Mouse (Mus musculus) CH12.LX (cell line): ENCODE measurements around the gene Pakap. TPM values are rescaled to one million over a fixed set of nuclear protein-coding genes. Genes with fewer than 3 reads are reported as not detected.

ENCODE experiments used
- DNase-seq: peaks from one replicate; pipeline ENCODE4 v3.0.0-alpha.2; 2013; ENCODE audit errors: extremely low read depth
- H3K27ac ChIP-seq: 2 replicates; pipeline ENCODE4 v1.5.1; 2012; ENCODE audit warnings: low read depth, mild to moderate bottlenecking, control low read depth, moderate library complexity; ENCODE audit not compliant: insufficient read depth
- H3K27me3 ChIP-seq: replicated peaks from 2 replicates; pipeline ENCODE3; 2012; ENCODE audit warnings: inconsistent platforms
- H3K36me3 ChIP-seq, 2 experiments: replicated peaks in 1 of 2; 2 replicates each; pipeline versions ENCODE3 to v1.6.1; 2012; ENCODE audit warnings: inconsistent platforms in 1 of 2, low read length in 1 of 2, mild to moderate bottlenecking in 1 of 2, mixed read lengths in 1 of 2, moderate library complexity in 1 of 2; ENCODE audit not compliant: control insufficient read depth in 1 of 2, insufficient read depth in 1 of 2
- H3K4me1 ChIP-seq, 2 experiments: 2 replicates each; pipeline ENCODE4 v1.6.1; 2012; ENCODE audit warnings: inconsistent platforms in 1 of 2, moderate library complexity in 1 of 2; ENCODE audit not compliant: insufficient read depth in 2 of 2, control insufficient read depth in 1 of 2
- H3K4me2 ChIP-seq: 2 replicates; pipeline ENCODE4 v1.6.1; 2012; ENCODE audit warnings: low read depth, mild to moderate bottlenecking, control low read depth; ENCODE audit not compliant: poor library complexity, insufficient read depth, severe bottlenecking
- H3K4me3 ChIP-seq, 3 experiments: fragments of 150-350 bp in 1 of 3; sonication (generic) in 1 of 3; replicated peaks in 1 of 3; 2 replicates each; pipeline versions ENCODE3 to v1.5.1; 2011 to 2012; ENCODE audit warnings: low read depth in 2 of 3, low read length in 2 of 3, mild to moderate bottlenecking in 2 of 3, moderate library complexity in 2 of 3, control low read depth in 1 of 3, improper control_type of control experiment in 1 of 3, inconsistent platforms in 1 of 3, mixed read lengths in 1 of 3; ENCODE audit not compliant: poor library complexity in 1 of 3
- H3K79me2 ChIP-seq: replicated peaks from 2 replicates; pipeline ENCODE4 v1.6.1; 2012; ENCODE audit warnings: mild to moderate bottlenecking, moderate library complexity; ENCODE audit not compliant: control insufficient read depth, poor library complexity, insufficient read depth, severe bottlenecking; ENCODE audit errors: extremely low read depth
- H3K9ac ChIP-seq: 2 replicates; pipeline ENCODE4 v1.6.1; 2012; ENCODE audit warnings: low read depth, mild to moderate bottlenecking, control low read depth, moderate library complexity; ENCODE audit not compliant: insufficient read depth
- H3K9me3 ChIP-seq: replicated peaks from 2 replicates; pipeline ENCODE3; 2012; ENCODE audit warnings: low read length, inconsistent platforms, mixed read lengths
- BHLHE40 ChIP-seq: IDR thresholded peaks from 2 replicates; pipeline ENCODE4 v1.6.1; 2011; ENCODE audit warnings: mild to moderate bottlenecking, low read depth, low read length, improper control_type of control experiment
- CTCF ChIP-seq, 2 experiments: IDR thresholded peaks in 1 of 2; conservative IDR thresholded peaks in 1 of 2; 2 replicates each; pipeline ENCODE4 v1.5.1; 2011 to 2012; ENCODE audit warnings: low read depth in 2 of 2, low read length in 2 of 2, improper control_type of control experiment in 1 of 2, inconsistent platforms in 1 of 2, mild to moderate bottlenecking in 1 of 2, moderate library complexity in 1 of 2
- E2F4 ChIP-seq: IDR thresholded peaks from 2 replicates; pipeline ENCODE4 v1.6.1; 2011; ENCODE audit warnings: low read depth, low read length, improper control_type of control experiment; ENCODE audit not compliant: insufficient replicate concordance
- GABPA ChIP-seq: IDR thresholded peaks from 2 replicates; pipeline ENCODE4 v1.6.1; 2012; ENCODE audit warnings: low read depth, low read length, improper control_type of control experiment, inconsistent platforms; ENCODE audit not compliant: insufficient replicate concordance
- HCFC1 ChIP-seq: IDR thresholded peaks from 2 replicates; pipeline ENCODE4 v1.6.1; 2012; ENCODE audit warnings: low read depth, mild to moderate bottlenecking, inconsistent platforms, low read length, improper control_type of control experiment
- IRF4 ChIP-seq: IDR thresholded peaks from 2 replicates; pipeline ENCODE4 v1.6.1; 2014; ENCODE audit warnings: low read depth, mild to moderate bottlenecking, inconsistent platforms, low read length, improper control_type of control experiment
- JUN ChIP-seq: IDR thresholded peaks from 2 replicates; pipeline ENCODE4 v1.6.1; 2011; ENCODE audit warnings: low read depth, mild to moderate bottlenecking, low read length, improper control_type of control experiment, moderate library complexity; ENCODE audit not compliant: insufficient read depth
- MAFK ChIP-seq: IDR thresholded peaks from 2 replicates; pipeline ENCODE4 v1.6.1; 2011; ENCODE audit warnings: low read length, improper control_type of control experiment; ENCODE audit not compliant: insufficient replicate concordance
- MEF2A ChIP-seq: IDR thresholded peaks from 2 replicates; pipeline ENCODE4 v1.6.1; 2014; ENCODE audit warnings: low read depth, mild to moderate bottlenecking, inconsistent platforms, low read length, improper control_type of control experiment, borderline replicate concordance
- RCOR1 ChIP-seq: conservative IDR thresholded peaks from 2 replicates; pipeline ENCODE4 v1.6.1; 2012; ENCODE audit warnings: low read depth, mild to moderate bottlenecking, inconsistent platforms, low read length, improper control_type of control experiment
- SIN3A ChIP-seq: IDR thresholded peaks from 2 replicates; pipeline ENCODE4 v1.6.1; 2012; ENCODE audit warnings: low read length, improper control_type of control experiment, inconsistent platforms
- SMC3 ChIP-seq: IDR thresholded peaks from 2 replicates; pipeline ENCODE4 v1.6.1; 2011; ENCODE audit warnings: low read depth, low read length, improper control_type of control experiment
- TBP ChIP-seq: conservative IDR thresholded peaks from 2 replicates; pipeline ENCODE4 v1.6.1; 2011; ENCODE audit warnings: low read depth, low read length, improper control_type of control experiment
- UBTF ChIP-seq: IDR thresholded peaks from 2 replicates; pipeline ENCODE4 v1.6.1; 2012; ENCODE audit warnings: low read depth, mild to moderate bottlenecking, inconsistent platforms, low read length, improper control_type of control experiment, moderate library complexity
- USF2 ChIP-seq: conservative IDR thresholded peaks from 2 replicates; pipeline ENCODE4 v1.6.1; 2011; ENCODE audit warnings: low read depth, low read length, improper control_type of control experiment
- ZMIZ1 ChIP-seq: IDR thresholded peaks from 2 replicates; pipeline ENCODE4 v1.6.1; 2012; ENCODE audit warnings: low read depth, mild to moderate bottlenecking, inconsistent platforms, low read length, improper control_type of control experiment
- dilution Hi-C: fragments of 300-500 bp; cut with MboI; formaldehyde crosslinking; loops from 2 replicates; pipeline ENCODE4 v1.14.3; 2020; ENCODE audit warnings: low sequenced_read_pairs; ENCODE audit not compliant: extremely low pct_unique_long_range_greater_than_20kb, extremely low pct_ligation_motif_present
- in situ Hi-C: fragments of 300-500 bp; cut with MboI; formaldehyde crosslinking; loops from 3 replicates; pipeline ENCODE4 v1.14.3; 2019; ENCODE audit warnings: low sequenced_read_pairs, low pct_ligation_motif_present, low pct_unique_long_range_greater_than_20kb, mixed read lengths
- polyA plus RNA-seq: library from polyadenylated mRNA; unstranded; fragments of >175 nt; gene quantifications from 2 replicates; pipeline ENCODE4 v1.2.1, GENCODE M21; 2012; ENCODE audit warnings: low read depth; ENCODE audit not compliant: insufficient read length
- total RNA-seq, 2 experiments: library from RNA; depleted of rRNA; stranded (reverse); fragments of 300-350 nt in 1 of 2; fragments of >200 nt in 1 of 2; gene quantifications; 2 replicates each; pipeline ENCODE4 v1.2.3; 2012 to 2014

Gene Pakap
- total and polyA plus RNA-seq, 3 experiments, result 0.08 to 0.14 TPM; not detected in 1

GRCm38 (mm10) chr4:57732351-57732750 is 164.4 kb downstream of the Pakap start:
- dilution Hi-C loops (no loop called here), in situ Hi-C loops (no loop called here)
- no peaks in the 10 kb centered on the region for H3K9me3 ChIP-seq
- H3K27me3 ChIP-seq, result no peaks in the 10 kb centered on the region
- H3K4me2 ChIP-seq, result no peak overlapping the region
- H3K9ac ChIP-seq, result no peak overlapping the region
- H3K4me3 ChIP-seq, result no peak overlapping the region
- no peak for DNase-seq
- no peaks in the 10 kb centered on the region for H3K79me2 ChIP-seq
- no peak overlapping the region for H3K27ac ChIP-seq
- no peaks in the 10 kb centered on the region for H3K36me3 ChIP-seq
- TF ChIP-seq CTCF (conservative IDR thresholded peaks at IDR 0.05 in 1 of 2, IDR thresholded peaks at IDR 0.05 in 1 of 2; ENCODE audit: low read depth in 2 of 2, low read length in 2 of 2), result peak in 1 of 2 experiments; percentile 6; a peak in 1 of 4 replicates
- TF ChIP-seq JUN, result no peak
- TF ChIP-seq GABPA, result no peak
- TF ChIP-seq HCFC1, result no peak
- no peak for TF ChIP-seq MEF2A
- TF ChIP-seq ZMIZ1, result no peak
- TF ChIP-seq SMC3, result peak; percentile 16; the same call in 1 of the 2 replicates
- TF ChIP-seq USF2, result no peak
- TF ChIP-seq IRF4, result no peak
- peaks cover 9 to 36% of the 10 kb centered on the region in 2 experiments for H3K4me1 ChIP-seq

GRCm38 (mm10) chr4:57733445-57733844 is 165.5 kb downstream of the Pakap start:
- dilution Hi-C loops, result no loop called here
- Histone ChIP-seq H3K9ac (no peak overlapping the region), H3K27ac (no peak overlapping the region), H3K36me3 (no peaks in the 10 kb centered on the region), H3K27me3 (no peaks in the 10 kb centered on the region), H3K9me3 (no peaks in the 10 kb centered on the region), H3K4me1 (peaks cover 4 to 25% of the 10 kb centered on the region in 2 experiments; a peak in 3 of 4 replicates), H3K79me2 (no peaks in the 10 kb centered on the region), H3K4me3 (no peak overlapping the region), H3K4me2 (no peak overlapping the region)
- no peak for TF ChIP-seq UBTF
- no peak for TF ChIP-seq SIN3A
- TF ChIP-seq MEF2A, result no peak
- TF ChIP-seq E2F4, result no peak
- no peak for TF ChIP-seq RCOR1
- no peak for TF ChIP-seq TBP
- no peak for TF ChIP-seq ZMIZ1
- TF ChIP-seq HCFC1, result no peak
- no peak for TF ChIP-seq MAFK
- no peak for TF ChIP-seq CTCF (conservative IDR thresholded peaks at IDR 0.05 in 1 of 2, IDR thresholded peaks at IDR 0.05 in 1 of 2; ENCODE audit: low read depth in 2 of 2, low read length in 2 of 2)
- no peak for TF ChIP-seq BHLHE40
- in situ Hi-C loops, result no loop called here
- no peak for DNase-seq
